Mouse (Mus musculus) MEL (cell line): ENCODE results near the gene Akap13.

ENCODE experiments used
- BHLHE40 ChIP-seq: IDR thresholded peaks from 2 replicates; pipeline ENCODE4 v1.6.1; 2012; ENCODE audit warnings: low read depth, mild to moderate bottlenecking, inconsistent platforms, low read length, improper control_type of control experiment, borderline replicate concordance
- NELFE ChIP-seq: IDR thresholded peaks from 2 replicates; pipeline ENCODE4 v1.6.1; 2011; ENCODE audit warnings: low read depth, low read length, improper control_type of control experiment
- SMC3 ChIP-seq: IDR thresholded peaks from 2 replicates; pipeline ENCODE4 v1.6.1; 2011; ENCODE audit warnings: low read depth, low read length, improper control_type of control experiment

DNA sequence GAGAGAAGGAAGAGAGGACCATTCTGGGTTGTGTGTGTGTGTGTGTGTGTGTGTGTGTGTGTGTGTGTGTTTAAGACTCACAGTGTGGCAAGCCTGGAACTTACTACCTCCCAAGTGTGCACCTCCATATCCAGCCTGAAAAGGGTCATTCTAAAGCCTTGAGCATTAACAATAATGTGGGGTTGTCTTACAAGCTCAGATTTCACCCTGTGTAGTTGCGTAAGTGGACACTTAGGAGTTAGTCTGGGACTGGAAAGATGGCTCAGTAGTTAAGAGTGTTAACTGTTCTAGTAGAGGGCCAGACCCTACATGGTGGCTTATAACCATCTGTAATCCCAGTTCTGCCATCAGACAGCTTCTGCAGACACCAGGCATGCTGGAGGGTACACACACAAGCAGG is 18.7 kb downstream of the Akap13 start:
- TF ChIP-seq NELFE (no peak), BHLHE40 (no peak), SMC3 (no peak)
